Mouse (Mus musculus) lung, adult 2 months (tissue): Measurements from ENCODE around the gene Prx. TPM values are rescaled to one million over a fixed set of nuclear protein-coding genes. Genes with fewer than 3 reads are reported as not detected.

Experiments used
- DNase-seq: peaks from one replicate; pipeline ENCODE4 v3.0.0; 2022
- H3K4me1 ChIP-seq: fragments of 200-500 bp; 2 replicates; pipeline ENCODE4 v1.6.1; 2011; ENCODE audit warnings: low read length; ENCODE audit not compliant: control insufficient read depth, insufficient read depth
- H3K4me3 ChIP-seq: fragments of 200-500 bp; replicated peaks from 2 replicates; pipeline ENCODE3; 2011; ENCODE audit warnings: low read depth, mild to moderate bottlenecking, control low read depth, low read length; ENCODE audit errors: extremely low read depth
- CTCF ChIP-seq: fragments of 200-500 bp; IDR thresholded peaks from 2 replicates; pipeline ENCODE4 v1.5.1; 2011; ENCODE audit warnings: mild to moderate bottlenecking, low read length, control low read depth; ENCODE audit not compliant: insufficient read depth
- POLR2A ChIP-seq: fragments of 200-500 bp; IDR thresholded peaks from 2 replicates; pipeline ENCODE4 v1.6.1; 2011; ENCODE audit warnings: low read depth, mild to moderate bottlenecking, control low read depth, low read length, borderline replicate concordance; ENCODE audit errors: extremely low read depth
- WGBS: fragments of 180-500 bp; shearing (Covaris S2); methylation state at CpG from one replicate; pipeline ENCODE4 v1.1.7; 2018; 5-methylcytosine and 5-hydroxymethylcytosine counted together
- polyA plus RNA-seq: library from polyadenylated mRNA; depleted of rRNA; stranded (reverse); fragments of >200 nt; gene quantifications from 2 replicates; pipeline ENCODE4 v1.2.3, GENCODE M21; 2012; rRNA removed

The Prx gene
- polyA plus RNA-seq, 1 experiment = 67.4 TPM

GRCm38 (mm10) chr7:27543065-27543464 is 43.9 kb downstream of the Prx start:
- 32% methylated on average over 6 of the region's 6 CpGs for WGBS

DNA sequence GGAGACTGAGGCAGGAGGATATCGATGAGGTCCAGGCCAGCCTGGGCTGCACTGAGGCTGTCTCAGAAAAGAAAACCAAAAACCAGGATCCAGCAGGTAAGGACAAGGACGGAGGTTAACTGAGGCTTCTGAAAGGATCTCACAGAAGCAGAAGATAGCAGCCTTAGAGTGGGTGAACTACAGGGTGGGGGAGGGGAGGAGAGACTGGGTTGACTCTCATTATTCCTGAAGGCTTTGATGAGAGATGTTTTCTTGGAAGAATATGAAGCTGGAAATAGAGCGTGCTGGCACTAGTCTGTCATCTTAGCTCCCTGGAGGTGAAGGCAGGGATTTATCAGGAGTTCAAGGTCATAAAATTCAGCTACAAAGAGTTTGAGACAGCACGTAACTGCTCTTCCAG is 44.7 kb downstream of the Prx start:
- no peak for DNase-seq
- H3K4me3 ChIP-seq = no peak overlapping the region
- no peak for TF ChIP-seq CTCF
- TF ChIP-seq POLR2A = no peak
- H3K4me1 ChIP-seq = no peaks in the 10 kb centered on the region
- WGBS = 96% methylated on average over 4 of the region's 4 CpGs

More at GRCm38 (mm10) chr7:27543065-27543464, 43.9 kb downstream of the Prx start:
- H3K4me3 ChIP-seq = no peak overlapping the region
- TF ChIP-seq CTCF (no peak), POLR2A (no peak)
- DNase-seq = no peak
- no peaks in the 10 kb centered on the region for H3K4me1 ChIP-seq

DNA sequence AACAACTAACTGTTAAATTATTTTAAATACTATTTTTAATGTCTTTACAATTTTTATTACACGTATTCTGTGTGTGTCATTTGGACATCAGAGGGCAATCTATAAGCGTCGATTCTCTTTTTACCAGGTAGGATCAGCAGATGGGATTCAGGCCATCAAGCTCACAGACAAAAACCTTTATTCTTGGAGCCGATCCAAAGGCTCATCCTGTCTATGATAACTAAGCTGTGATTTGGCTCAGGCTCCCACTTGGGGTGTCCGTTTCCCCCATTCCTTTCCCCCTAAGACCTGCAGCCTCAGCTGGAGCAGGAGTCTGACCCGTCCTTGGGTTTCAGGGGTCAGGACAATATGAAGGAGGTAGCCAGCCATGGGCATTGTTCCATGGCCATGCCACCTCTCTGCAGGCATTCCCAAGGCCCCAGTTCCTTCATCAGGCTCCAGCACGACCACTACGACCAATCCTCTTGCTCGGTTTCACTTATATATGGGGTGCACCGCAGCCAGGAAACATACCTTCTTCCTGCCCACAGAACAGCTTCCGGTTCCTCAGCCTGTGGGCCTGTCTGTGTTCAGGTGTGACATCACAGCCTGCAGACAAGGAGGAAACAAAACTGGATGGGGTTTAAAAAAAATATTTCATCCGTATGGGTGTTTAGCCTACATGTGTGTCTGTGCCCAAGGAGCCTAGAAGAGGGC is 45.7 kb downstream of the Prx start:
- Histone ChIP-seq H3K4me3 (no peak overlapping the region), H3K4me1 (no peaks in the 10 kb centered on the region)
- no peak for TF ChIP-seq CTCF
- no peak for TF ChIP-seq POLR2A
- DNase-seq = no peak
- WGBS = 49% methylated on average over 12 of the region's 12 CpGs

GRCm38 (mm10) chr7:27549597-27549996 is 50.5 kb downstream of the Prx start:
- Histone ChIP-seq H3K4me3 (no peak overlapping the region), H3K4me1 (no peaks in the 10 kb centered on the region; the same call in 1 of the 2 replicates)
- TF ChIP-seq CTCF (no peak), POLR2A (no peak)
- DNase-seq = no peak
- 65% methylated on average over 6 of the region's 6 CpGs for WGBS

DNA sequence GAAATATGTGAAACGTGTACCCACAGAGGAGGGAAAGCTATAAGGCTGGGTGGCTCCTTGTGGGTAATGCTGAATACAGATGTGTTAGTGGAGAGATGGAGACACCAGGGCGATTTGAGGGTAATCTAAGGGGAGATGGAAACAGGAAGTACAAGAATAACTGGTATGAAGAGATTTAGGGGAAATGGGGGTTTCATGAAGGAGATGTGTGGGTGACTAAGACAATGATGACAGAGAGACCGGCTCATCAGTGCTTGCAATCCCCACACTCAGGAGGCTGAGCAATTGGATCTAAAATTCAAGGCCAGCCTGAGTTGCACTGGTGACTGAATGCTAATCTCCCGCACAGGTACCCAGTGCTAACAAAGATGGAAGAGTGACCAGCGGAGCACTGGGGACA is 52.9 kb downstream of the Prx start:
- Histone ChIP-seq H3K4me3 (no peak overlapping the region), H3K4me1 (no peaks in the 10 kb centered on the region; the same call in 1 of the 2 replicates)
- no peak for DNase-seq
- TF ChIP-seq CTCF (no peak), POLR2A (no peak)
- WGBS = 45% methylated on average over 5 of the region's 5 CpGs

GRCm38 (mm10) chr7:27552931-27553513 is 53.9 kb downstream of the Prx start, which contains the start of the genes Pld3 and 2310022A10Rik:
Gene Pld3 (minus strand): TSS chr7:27553218.
Gene 2310022A10Rik (plus strand): TSS chr7:27553233.
- Histone ChIP-seq H3K4me3 (peak within 1 kb of the TSS; percentile 95), H3K4me1 (no peaks in the 10 kb centered on the region; the same call in 1 of the 2 replicates)
- TF ChIP-seq POLR2A (peak; percentile 83; the same call in 1 of the 2 replicates), CTCF (no peak)
- under 1% methylated on average over 41 of the region's 41 CpGs for WGBS
- DNase-seq = peak; percentile 90

GRCm38 (mm10) chr7:27560291-27560887 is 61.3 kb downstream of the Prx start:
- Histone ChIP-seq H3K4me1 (no peaks in the 10 kb centered on the region), H3K4me3 (no peak overlapping the region)
- TF ChIP-seq POLR2A = no peak
- no peak for TF ChIP-seq CTCF
- no peak for DNase-seq
- WGBS = 48% methylated on average over 8 of the region's 8 CpGs

DNA sequence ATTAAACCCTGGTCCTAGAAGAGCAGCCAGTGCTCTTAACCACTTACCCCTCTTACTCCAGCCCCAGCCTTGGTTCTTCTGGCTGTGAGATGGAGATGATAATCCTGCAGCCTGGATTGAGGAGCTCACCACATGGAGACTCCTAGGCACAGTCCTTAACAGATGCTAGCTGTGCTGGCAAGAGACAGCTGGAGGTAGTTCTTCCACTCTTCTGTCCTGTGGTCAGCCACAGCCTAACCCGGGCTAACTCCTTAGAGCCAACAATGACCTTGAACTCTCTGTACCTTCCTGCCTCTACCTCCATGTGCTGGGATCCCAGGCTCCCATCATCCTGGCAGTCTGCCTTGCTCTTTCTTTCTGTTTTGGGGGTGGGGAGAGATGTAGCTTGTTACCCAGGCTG is 61.9 kb downstream of the Prx start:
- no peak for DNase-seq
- 63% methylated on average over 1 of the region's 1 CpGs for WGBS
- TF ChIP-seq CTCF = no peak
- no peak for TF ChIP-seq POLR2A
- H3K4me1 ChIP-seq = no peaks in the 10 kb centered on the region
- no peak overlapping the region for H3K4me3 ChIP-seq

Other genes with a start within 250 kb of the Prx start
- 33.0 and 36.4 TPM in 2 replicates for gene Numbl, start 240.9 kb upstream of the Prx start, polyA plus RNA-seq
- gene Ltbp4, start 161.6 kb upstream of the Prx start, polyA plus RNA-seq = 496 and 612 TPM in 2 replicates
- 76.4 and 85.1 TPM in 2 replicates for gene Shkbp1, start 143.3 kb upstream of the Prx start, polyA plus RNA-seq
- not detected in 2 replicates for gene Gm20479, start 141.9 kb upstream of the Prx start, polyA plus RNA-seq
- gene Sptbn4, start 51.6 kb upstream of the Prx start, polyA plus RNA-seq = 0.05 and 0.13 TPM in 2 replicates
- 71.6 and 78.8 TPM in 2 replicates for gene Blvrb, start 51.3 kb upstream of the Prx start, polyA plus RNA-seq
- 10.2 and 10.5 TPM in 2 replicates for gene Sertad3, start 25.6 kb upstream of the Prx start, polyA plus RNA-seq
- 50.7 and 56.1 TPM in 2 replicates for gene Sertad1, start 12.4 kb upstream of the Prx start, polyA plus RNA-seq
- 1.3 and 1.8 TPM in 2 replicates for gene Hipk4, start 23.9 kb downstream of the Prx start, polyA plus RNA-seq
- gene Pld3, start 53.9 kb downstream of the Prx start, polyA plus RNA-seq = 180 and 201 TPM in 2 replicates
- 22.4 and 28.5 TPM in 2 replicates for gene 2310022A10Rik, start 53.9 kb downstream of the Prx start, polyA plus RNA-seq
- 81.4 and 101 TPM in 2 replicates for gene Akt2, start 92.2 kb downstream of the Prx start, polyA plus RNA-seq
- gene Ttc9b, start 154.6 kb downstream of the Prx start, polyA plus RNA-seq = not detected in 2 replicates
- gene Map3k10, start 175.3 kb downstream of the Prx start, polyA plus RNA-seq = 27.1 and 31.9 TPM in 2 replicates
- 0.36 and 1.5 TPM in 2 replicates for gene Zfp607b, start 190.0 kb downstream of the Prx start, polyA plus RNA-seq
- gene Zfp60, start 232.1 kb downstream of the Prx start, polyA plus RNA-seq = 1.2 and 1.9 TPM in 2 replicates